Mouse (Mus musculus) hindbrain, embryonic 16.5 days (tissue): ENCODE results near the gene Pet100. TPM values are rescaled to one million over a fixed set of nuclear protein-coding genes. Genes with fewer than 3 reads are reported as not detected.
"Not testable (repeated sequence)": the region's sequence is repeated elsewhere in the genome, so short reads cannot be mapped to it uniquely, and the experiment has no call there.

Experiments
- ATAC-seq: fragments of 200-750 bp; cut with Nextera tagmentation; 2 replicates; pipeline ENCODE4 v1.8.0; 2017; ENCODE audit warnings: moderate TSS enrichment, moderate library complexity
- H3K27ac ChIP-seq: fragments of 300-500 bp; sonication (generic); 2 replicates; pipeline ENCODE4 v1.5.1; 2014; ENCODE audit warnings: low read depth, mild to moderate bottlenecking, control low read depth, low read length, moderate library complexity
- H3K27me3 ChIP-seq: fragments of 300-500 bp; sonication (generic); replicated peaks from 2 replicates; pipeline ENCODE4 v1.6.1; 2014; ENCODE audit warnings: low read length; ENCODE audit not compliant: control insufficient read depth, insufficient read depth
- H3K36me3 ChIP-seq: fragments of 300-500 bp; sonication (generic); 2 replicates; pipeline ENCODE4 v1.6.1; 2014; ENCODE audit warnings: mild to moderate bottlenecking, low read length, moderate library complexity, mixed read lengths; ENCODE audit not compliant: control insufficient read depth, insufficient read depth
- H3K4me1 ChIP-seq: fragments of 300-500 bp; sonication (generic); 2 replicates; pipeline ENCODE4 v1.6.1; 2014; ENCODE audit warnings: low read depth, low read length; ENCODE audit not compliant: control insufficient read depth, insufficient read depth
- H3K4me2 ChIP-seq: fragments of 300-500 bp; sonication (generic); 2 replicates; pipeline ENCODE4 v1.6.1; 2014; ENCODE audit warnings: mild to moderate bottlenecking, low read length, control low read depth, moderate library complexity
- H3K4me3 ChIP-seq: fragments of 300-500 bp; sonication (generic); 2 replicates; pipeline ENCODE4 v1.5.1; 2014; ENCODE audit warnings: mild to moderate bottlenecking, low read length, control low read depth, moderate library complexity
- H3K9ac ChIP-seq: fragments of 300-500 bp; sonication (generic); 2 replicates; pipeline ENCODE4 v1.6.1; 2014; ENCODE audit warnings: low read depth, mild to moderate bottlenecking, control low read depth, low read length, moderate library complexity
- H3K9me3 ChIP-seq: fragments of 300-500 bp; sonication (generic); 2 replicates; pipeline ENCODE4 v1.6.1; 2014; ENCODE audit warnings: mild to moderate bottlenecking, low read length, moderate library complexity; ENCODE audit not compliant: control insufficient read depth
- WGBS: fragments of 180-500 bp; shearing (Covaris S2); extraction: QIAGEN DNeasy Blood & Tissue Kit; methylation state at CpG from one replicate; pipeline ENCODE4 v1.1.7; 2014; 5-methylcytosine and 5-hydroxymethylcytosine counted together
- polyA plus RNA-seq: library from polyadenylated mRNA; unstranded; fragments of >200 nt; fragmentation: Nextera tagmentation; extraction: Ambion mirVana; gene quantifications from 2 replicates; pipeline ENCODE4 v1.2.1, GENCODE M21; 2015

Gene Pet100
- 65.3 and 73.2 TPM in 2 replicates for polyA plus RNA-seq

DNA sequence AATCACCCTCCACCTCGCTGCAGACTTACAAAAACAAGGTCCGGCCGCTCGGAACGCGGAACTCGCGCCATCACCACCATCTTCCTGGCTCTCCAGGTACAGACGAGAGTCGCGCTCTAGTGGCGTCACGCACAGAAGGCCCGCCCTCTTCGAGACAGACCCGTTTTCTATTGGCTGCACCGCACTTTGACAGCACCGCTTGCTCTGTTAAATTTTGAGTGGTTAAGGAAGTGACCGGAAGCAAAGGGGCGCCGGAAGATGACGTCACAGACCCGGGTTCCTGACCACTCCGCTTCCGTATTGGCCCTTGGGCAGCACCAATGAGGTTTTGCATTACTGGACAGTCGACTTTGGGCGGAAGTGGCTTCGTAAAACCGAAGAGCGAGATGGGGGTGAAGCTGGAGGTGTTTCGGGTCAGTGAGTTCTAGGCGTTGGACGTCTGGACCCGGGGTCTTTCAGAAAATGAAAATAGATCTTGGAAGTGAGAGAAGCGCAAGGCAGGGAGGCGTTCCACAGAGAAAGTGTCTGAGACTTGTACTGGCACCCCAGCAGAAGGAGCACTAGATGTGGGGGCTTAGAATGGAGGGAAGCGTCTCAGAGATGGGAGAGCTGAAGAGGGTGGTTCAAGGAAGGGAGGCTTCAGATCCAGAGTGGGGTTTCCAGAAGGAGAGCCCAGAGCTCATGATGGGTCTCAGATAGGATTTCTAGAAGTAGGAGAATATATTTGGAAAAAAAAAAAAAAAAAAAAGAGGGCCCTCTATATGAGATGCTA lies at the start of gene Pet100, which contains the start of gene Xab2:
Pet100 (plus strand) TSS at position 350 of the 772 bp plus-strand sequence.
Xab2 (minus strand) TSS at position 118 of the 772 bp plus-strand sequence.
- Histone ChIP-seq H3K4me1 (peaks cover 16% of the 10 kb centered on the region), H3K9me3 (no peaks in the 10 kb centered on the region), H3K4me2 (peak within 1 kb of the TSS; percentile 94), H3K27ac (no peak within 1 kb of the TSS), H3K27me3 (no peaks in the 10 kb centered on the region), H3K9ac (peak within 1 kb of the TSS; percentile 79), H3K36me3 (peaks cover 13% of the 10 kb centered on the region), H3K4me3 (peak within 1 kb of the TSS; percentile 83)
- peak; percentile 97 for ATAC-seq
- under 1% methylated on average over 37 of the region's 37 CpGs for WGBS

DNA sequence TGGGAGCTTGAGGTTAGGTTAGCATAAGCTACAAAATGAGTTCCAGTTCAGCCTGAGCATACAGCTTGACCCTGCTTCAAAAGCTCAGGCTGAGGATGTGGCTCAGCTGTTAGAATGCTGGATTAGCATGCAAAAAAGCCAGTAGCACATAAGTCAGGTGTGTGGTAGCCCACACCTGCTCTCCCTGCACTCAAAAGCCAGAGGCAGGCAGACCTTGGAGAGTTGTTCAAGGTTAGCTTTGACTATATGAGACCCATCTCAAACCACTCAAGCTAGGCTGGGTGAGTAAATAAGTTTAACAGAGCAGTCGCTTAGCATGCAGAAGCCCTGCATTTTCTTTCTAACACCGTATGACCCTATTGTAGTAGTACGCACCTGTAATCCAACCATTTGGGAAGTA lies 46.8 kb upstream of the Pet100 start:
- no peak overlapping the region for H3K27ac ChIP-seq
- no peak for ATAC-seq
- no peaks in the 10 kb centered on the region for H3K27me3 ChIP-seq
- no peak overlapping the region for H3K4me3 ChIP-seq
- no peaks in the 10 kb centered on the region for H3K9me3 ChIP-seq
- no peak overlapping the region for H3K9ac ChIP-seq
- no peak overlapping the region for H3K4me2 ChIP-seq
- WGBS = 96% methylated on average over 3 of the region's 3 CpGs
- H3K4me1 ChIP-seq = no peaks in the 10 kb centered on the region
- no peaks in the 10 kb centered on the region for H3K36me3 ChIP-seq

DNA sequence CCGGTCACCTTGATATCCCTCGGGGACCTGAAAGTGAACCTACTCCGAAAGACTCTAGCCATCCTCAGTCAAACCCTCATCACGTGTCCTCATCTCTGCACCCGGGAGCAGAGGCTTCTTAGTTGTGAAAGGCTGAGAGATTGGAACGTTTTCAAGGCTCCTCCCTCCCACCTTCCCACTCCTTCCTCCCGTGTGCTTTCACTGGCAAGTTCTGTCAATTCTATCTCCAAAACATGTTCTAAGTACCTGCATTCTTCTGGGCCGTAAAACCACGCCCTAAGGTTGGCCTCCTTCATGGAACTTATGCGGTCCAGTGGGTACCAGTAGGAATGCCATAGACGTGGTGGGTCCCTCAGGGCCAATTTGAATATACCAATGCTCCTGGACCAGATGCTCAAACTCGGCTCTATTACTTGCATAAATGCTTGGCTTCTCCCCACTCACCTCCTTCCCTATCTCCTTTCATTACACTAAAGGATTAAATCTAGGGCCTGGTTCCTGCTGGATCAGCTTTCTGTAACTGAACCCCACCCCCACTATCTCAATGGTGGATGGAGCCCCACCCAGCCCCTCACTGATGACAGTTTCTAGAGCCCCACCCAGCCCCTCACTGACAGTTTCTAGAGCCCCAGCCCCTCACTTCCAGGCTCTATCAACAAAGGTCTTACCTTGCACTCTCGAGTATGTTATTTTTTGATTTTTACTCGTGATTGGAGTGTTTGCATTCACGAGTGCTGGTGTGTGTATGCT lies 45.0 kb upstream of the Pet100 start:
- WGBS = 83% methylated on average over 15 of the region's 15 CpGs
- no peak overlapping the region for H3K9ac ChIP-seq
- no peak overlapping the region for H3K4me3 ChIP-seq
- H3K27me3 ChIP-seq = no peaks in the 10 kb centered on the region
- H3K4me2 ChIP-seq = no peak overlapping the region
- H3K36me3 ChIP-seq = no peaks in the 10 kb centered on the region
- no peaks in the 10 kb centered on the region for H3K4me1 ChIP-seq
- no peak overlapping the region for H3K27ac ChIP-seq
- ATAC-seq = no peak
- no peaks in the 10 kb centered on the region for H3K9me3 ChIP-seq

DNA sequence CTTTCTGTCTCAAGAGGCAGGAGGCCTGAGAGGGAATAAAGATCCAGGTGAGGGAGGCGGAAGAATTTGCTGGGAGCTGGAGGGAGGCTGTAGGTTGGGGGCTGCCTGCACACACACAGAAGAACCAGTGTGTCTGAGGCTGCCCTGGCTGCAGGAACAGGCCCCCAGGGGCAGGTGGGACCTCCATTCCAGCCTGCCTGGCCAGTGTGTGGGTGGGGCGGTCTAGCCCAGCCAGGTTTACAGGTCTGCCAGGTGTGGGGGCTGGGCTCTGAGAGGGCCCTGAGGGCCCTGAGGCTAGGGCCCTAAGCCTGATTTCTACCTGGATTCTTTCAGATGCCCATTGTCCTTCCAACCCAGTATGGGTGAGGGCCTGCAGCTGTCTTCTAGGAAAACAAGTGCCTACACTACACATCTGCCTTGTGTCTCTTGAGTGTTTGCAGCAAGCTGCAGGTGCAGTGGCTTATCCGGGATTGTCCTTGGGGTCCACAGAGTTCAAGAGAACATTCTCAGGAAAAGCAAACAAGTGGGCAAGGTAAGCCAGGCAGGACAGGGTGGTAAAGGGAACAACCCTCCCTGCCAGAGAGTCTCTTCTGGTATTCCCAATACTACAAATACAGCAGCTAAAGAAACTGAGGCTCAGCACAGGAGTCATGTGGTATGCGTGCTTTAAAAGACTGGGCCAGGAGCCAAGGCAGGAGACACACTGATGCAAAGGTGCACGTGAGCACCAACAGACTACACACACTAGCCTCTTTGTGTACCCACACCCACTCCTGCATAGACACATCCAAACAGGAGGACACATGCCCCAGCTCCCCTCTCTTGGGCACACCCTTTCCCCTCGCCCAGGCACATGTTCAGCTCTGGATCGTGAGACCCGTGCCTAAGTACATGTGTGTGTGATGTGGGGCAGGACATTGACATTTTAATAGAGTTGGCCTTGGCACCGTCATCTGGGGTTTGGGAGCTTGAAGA lies 41.7 kb upstream of the Pet100 start:
- Histone ChIP-seq H3K27ac (no peak overlapping the region), H3K9ac (no peak overlapping the region), H3K9me3 (no peaks in the 10 kb centered on the region), H3K27me3 (no peaks in the 10 kb centered on the region), H3K4me2 (no peak overlapping the region), H3K4me1 (no peaks in the 10 kb centered on the region), H3K36me3 (no peaks in the 10 kb centered on the region), H3K4me3 (no peak overlapping the region)
- no peak for ATAC-seq
- 84% methylated on average over 9 of the region's 9 CpGs for WGBS

DNA sequence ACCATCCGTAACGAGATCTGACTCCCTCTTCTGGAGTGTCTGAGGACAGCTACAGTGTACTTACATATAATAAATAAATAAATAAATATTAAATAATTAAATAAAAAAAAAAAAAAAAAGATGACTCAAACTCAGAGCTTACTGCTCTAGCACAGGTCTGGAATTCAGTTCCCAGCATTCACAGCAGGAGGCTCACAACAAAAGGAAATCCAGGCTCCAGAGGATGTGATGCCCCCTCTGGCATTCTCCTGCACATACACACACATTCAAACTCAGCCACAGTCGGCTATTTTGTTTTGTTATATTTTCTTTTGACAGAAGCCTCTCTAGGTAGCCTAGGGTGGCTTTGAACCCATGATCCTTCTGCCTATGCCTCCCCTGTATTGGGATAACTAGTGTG lies 39.4 kb upstream of the Pet100 start:
- H3K4me2 ChIP-seq, H3K27me3 ChIP-seq, H3K36me3 ChIP-seq, H3K4me1 ChIP-seq, H3K9ac ChIP-seq, H3K27ac ChIP-seq, H3K9me3 ChIP-seq, H3K4me3 ChIP-seq, ATAC-seq: not testable (repeated sequence)
- 80% methylated on average over 1 of the region's 3 CpGs for WGBS

DNA sequence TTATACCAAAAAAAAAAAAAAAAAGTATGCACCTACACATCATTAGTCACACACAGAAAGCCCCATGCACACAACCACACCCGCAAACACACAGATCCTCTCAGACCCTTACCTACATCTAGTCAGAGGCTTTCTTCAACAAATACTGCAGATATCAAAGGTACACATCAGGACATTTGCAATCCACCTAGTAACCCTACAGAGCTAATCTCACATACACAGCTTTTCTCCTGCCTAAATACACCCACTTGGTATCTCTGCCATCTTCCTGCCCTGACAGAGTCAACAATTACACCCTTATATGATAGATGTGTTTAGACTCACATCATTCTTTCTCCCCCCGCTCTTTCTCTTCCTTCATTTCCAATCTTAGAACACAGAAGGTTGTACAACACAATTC lies 34.9 kb upstream of the Pet100 start:
- 96% methylated on average over 2 of the region's 2 CpGs for WGBS
- H3K4me3 ChIP-seq = no peak overlapping the region

DNA sequence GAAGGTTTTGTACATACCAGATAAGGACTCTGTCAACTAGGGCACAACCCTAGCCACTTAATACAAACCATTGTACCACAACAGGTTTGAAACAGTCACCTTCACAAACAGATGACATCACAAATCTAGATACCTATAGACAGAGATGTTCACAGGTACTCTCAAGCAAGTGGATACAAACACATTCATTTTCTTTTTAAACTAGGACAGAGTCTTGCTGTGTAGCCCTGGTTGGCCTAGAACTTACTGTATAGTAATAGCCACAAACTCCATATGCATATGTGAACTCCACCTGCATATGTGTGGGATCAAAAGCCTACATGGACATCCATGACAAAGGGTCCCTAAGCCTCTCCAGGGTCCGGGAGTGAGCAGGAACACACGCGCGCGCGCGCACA lies 34.4 kb upstream of the Pet100 start, which contains the start of gene Camsap3:
Camsap3 (plus strand) TSS at position 301 of the 398 bp plus-strand sequence.
- Histone ChIP-seq H3K4me1 (no peaks in the 10 kb centered on the region), H3K36me3 (no peaks in the 10 kb centered on the region), H3K4me3 (peak within 1 kb of the TSS; percentile 65), H3K9me3 (no peaks in the 10 kb centered on the region), H3K9ac (peak within 1 kb of the TSS; percentile 88), H3K27me3 (no peaks in the 10 kb centered on the region), H3K4me2 (peak within 1 kb of the TSS; percentile 74), H3K27ac (peak within 1 kb of the TSS; percentile 85)
- WGBS = 2% methylated on average over 7 of the region's 7 CpGs
- peak; percentile 0 for ATAC-seq

More for the DNA sequence above, 34.9 kb upstream of the Pet100 start:
- ATAC-seq = no peak
- Histone ChIP-seq H3K4me2 (no peak overlapping the region), H3K27ac (no peak overlapping the region), H3K27me3 (no peaks in the 10 kb centered on the region), H3K4me1 (no peaks in the 10 kb centered on the region), H3K36me3 (no peaks in the 10 kb centered on the region), H3K9me3 (no peaks in the 10 kb centered on the region), H3K9ac (no peak overlapping the region)

DNA sequence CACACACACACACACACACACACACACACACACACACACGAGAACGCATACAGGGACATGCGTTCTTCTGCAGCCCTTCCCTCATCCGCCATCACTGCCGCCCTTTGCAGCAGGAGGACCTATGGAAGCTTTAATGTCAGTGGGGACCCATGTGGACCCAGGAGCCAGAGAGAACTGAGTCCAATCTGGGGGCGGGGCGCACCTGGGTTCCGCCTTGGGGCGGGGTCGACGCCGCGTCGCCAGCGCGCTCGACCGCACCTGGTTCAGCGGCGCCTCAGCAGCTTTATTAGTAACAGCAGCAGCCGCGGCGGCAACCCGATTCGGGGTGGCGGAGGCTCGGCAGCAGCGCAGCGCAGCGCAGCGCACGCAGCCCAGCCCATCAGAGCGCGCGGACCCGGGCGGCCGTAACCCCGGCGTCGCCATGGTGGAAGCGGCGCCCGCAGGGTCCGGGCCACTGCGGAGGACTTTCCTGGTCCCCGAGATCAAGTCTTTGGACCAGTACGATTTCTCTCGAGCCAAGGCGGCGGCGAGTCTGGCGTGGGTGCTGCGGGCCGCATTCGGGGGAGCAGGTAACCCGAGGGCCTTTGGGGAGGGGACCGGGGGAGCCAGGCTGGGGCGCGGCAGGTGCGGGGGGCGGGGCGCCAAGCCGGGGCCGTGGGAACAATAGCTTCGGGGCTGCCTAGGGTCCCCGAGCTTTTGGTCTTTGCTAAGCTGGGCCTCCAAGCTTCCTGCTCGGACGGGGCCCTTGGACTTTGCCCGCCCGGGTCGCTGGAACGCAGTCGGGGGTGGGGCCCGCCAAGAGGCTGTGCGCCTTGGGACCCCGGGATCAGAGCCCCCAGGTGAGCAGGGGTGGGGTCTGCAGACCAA lies 33.7 kb upstream of the Pet100 start:
- Histone ChIP-seq H3K9me3 (no peaks in the 10 kb centered on the region), H3K4me3 (peak overlapping the region; percentile 65), H3K36me3 (no peaks in the 10 kb centered on the region), H3K9ac (peak overlapping the region; percentile 88), H3K27ac (peak overlapping the region; percentile 85), H3K4me1 (no peaks in the 10 kb centered on the region), H3K27me3 (no peaks in the 10 kb centered on the region), H3K4me2 (peak overlapping the region; percentile 74)
- peak; percentile 88 for ATAC-seq
- WGBS = 1% methylated on average over 55 of the region's 77 CpGs
